Mouse (Mus musculus) left cerebral cortex, adult 2 months (tissue): ENCODE measurements around the gene Dad1. TPM values are rescaled to one million over a fixed set of nuclear protein-coding genes. Genes with fewer than 3 reads are reported as not detected.

Experiments used
- DNase-seq, 2 experiments: peaks; one replicate each; pipeline ENCODE4 v3.0.0; 2021 to 2022; ENCODE audit warnings: low spot score in 2 of 2, mixed read lengths in 1 of 2; ENCODE audit errors: extremely low spot score in 1 of 2
- H3K27ac ChIP-seq: fragments of 200-600 bp; 2 replicates; pipeline ENCODE4 v1.8.1; 2022
- H3K4me3 ChIP-seq: fragments of 200-600 bp; 2 replicates; pipeline ENCODE4 v1.8.1; 2022
- CTCF ChIP-seq: fragments of 200-600 bp; IDR thresholded peaks from 2 replicates; pipeline ENCODE4 v1.8.1; 2022; ENCODE audit warnings: antibody characterized with exemption, mild to moderate bottlenecking, moderate library complexity
- intact Hi-C: fragments of 180-260 bp; cut with DNase I; formaldehyde crosslinking; loops from one replicate; pipeline ENCODE4 v1.15.1; 2025
- total RNA-seq, 2 experiments: library from RNA; stranded (reverse); gene quantifications; 2 replicates each; pipeline ENCODE4 v1.2.3; 2021

The Dad1 gene
- total RNA-seq, 2 experiments from 2014 or later: 106 to 115 TPM

GRCm38 (mm10) chr14:54222289-54222727 lies 31.6 kb downstream of the Dad1 start:
- DNase-seq: no peak
- intact Hi-C loops: no loop called here
- Histone ChIP-seq H3K4me3 (no peak overlapping the region), H3K27ac (no peak overlapping the region)
- TF ChIP-seq CTCF: no peak

- no peak for DNase-seq
- intact Hi-C loops: no loop called here
- Histone ChIP-seq H3K4me3 (no peak overlapping the region), H3K27ac (no peak overlapping the region)
- no peak for TF ChIP-seq CTCF
These were observed 32.3 kb downstream of the Dad1 start for GRCm38 (mm10) chr14:54221641-54222040.

- Histone ChIP-seq H3K4me3 (no peak overlapping the region), H3K27ac (no peak overlapping the region)
- TF ChIP-seq CTCF: no peak
- no peak for DNase-seq
- intact Hi-C loops: no loop called here
These were observed 33.0 kb downstream of the Dad1 start for GRCm38 (mm10) chr14:54220726-54221494.

- DNase-seq: no peak
- intact Hi-C loops: no loop called here
- no peak for TF ChIP-seq CTCF
- H3K27ac ChIP-seq: no peak overlapping the region
- H3K4me3 ChIP-seq: no peak overlapping the region
These were observed 34.1 kb downstream of the Dad1 start for GRCm38 (mm10) chr14:54219849-54220248.

- Histone ChIP-seq H3K4me3 (no peak overlapping the region), H3K27ac (no peak overlapping the region)
- intact Hi-C loops: no loop called here
- TF ChIP-seq CTCF: no peak
- DNase-seq: no peak
These were observed 34.6 kb downstream of the Dad1 start for GRCm38 (mm10) chr14:54219256-54219655.

DNA sequence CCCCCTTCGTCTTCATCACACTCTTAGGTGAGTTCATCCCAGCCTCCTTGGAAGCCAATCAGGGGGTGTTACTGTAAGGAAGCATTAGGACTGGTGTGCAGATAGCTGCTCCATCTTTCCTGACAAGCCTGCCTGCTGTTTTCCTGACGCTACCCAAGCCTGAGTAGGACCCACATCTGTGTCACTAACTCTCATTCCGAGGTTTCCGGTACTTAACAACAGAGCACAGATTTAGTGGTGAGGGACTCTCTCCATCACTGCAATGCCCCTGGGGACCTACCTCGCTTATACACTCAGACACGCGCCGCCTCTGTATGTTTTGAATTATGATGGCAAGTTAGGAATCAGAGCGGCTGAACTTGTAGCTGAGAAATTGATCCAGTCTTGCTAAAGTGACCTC lies 35.2 kb downstream of the Dad1 start:
- no peak overlapping the region for H3K4me3 ChIP-seq
- DNase-seq: no peak
- intact Hi-C loops: no loop called here
- no peak overlapping the region for H3K27ac ChIP-seq
- TF ChIP-seq CTCF: no peak

- TF ChIP-seq CTCF: no peak
- no peak for DNase-seq
- H3K4me3 ChIP-seq: no peak overlapping the region
- intact Hi-C loops: no loop called here
- no peak overlapping the region for H3K27ac ChIP-seq
These were observed 35.7 kb downstream of the Dad1 start for GRCm38 (mm10) chr14:54218233-54218632.

GRCm38 (mm10) chr14:54216126-54216525 lies 37.8 kb downstream of the Dad1 start:
- H3K27ac ChIP-seq: no peak overlapping the region
- DNase-seq: no peak
- no peak for TF ChIP-seq CTCF
- no peak overlapping the region for H3K4me3 ChIP-seq
- intact Hi-C loops: no loop called here

DNA sequence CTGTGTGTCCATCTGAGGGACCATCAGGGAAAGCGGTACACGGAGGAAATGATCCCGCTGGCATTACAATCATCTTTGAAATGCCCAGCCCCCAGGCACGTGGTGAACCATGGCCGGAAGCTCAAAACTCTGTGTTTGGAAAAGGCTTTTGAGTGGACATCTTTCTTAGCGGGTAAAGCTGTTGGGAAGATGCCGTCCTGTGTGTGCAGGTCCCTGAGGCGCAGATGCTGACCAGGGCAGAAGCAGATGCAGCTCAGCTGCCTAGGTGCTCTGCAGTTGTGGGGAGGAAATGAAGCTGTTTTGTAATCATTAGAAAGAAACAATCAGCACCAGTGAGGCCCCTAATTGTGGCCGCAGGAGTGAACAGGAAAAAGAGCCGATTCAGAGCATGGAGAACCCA lies 39.0 kb downstream of the Dad1 start:
- no peak overlapping the region for H3K4me3 ChIP-seq
- no peak for DNase-seq
- intact Hi-C loops: no loop called here
- TF ChIP-seq CTCF: no peak
- no peak overlapping the region for H3K27ac ChIP-seq

- intact Hi-C loops: no loop called here
- DNase-seq: no peak
- H3K4me3 ChIP-seq: no peak overlapping the region
- no peak overlapping the region for H3K27ac ChIP-seq
- no peak; the same call in none of the 2 replicates for TF ChIP-seq CTCF
These were observed 39.4 kb downstream of the Dad1 start for GRCm38 (mm10) chr14:54214477-54214876.

GRCm38 (mm10) chr14:54213734-54214133 lies 40.2 kb downstream of the Dad1 start:
- DNase-seq: no peak
- Histone ChIP-seq H3K4me3 (no peak overlapping the region), H3K27ac (no peak overlapping the region)
- TF ChIP-seq CTCF: no peak
- intact Hi-C loops: no loop called here

- intact Hi-C loops: no loop called here
- no peak for DNase-seq
- TF ChIP-seq CTCF: no peak
- Histone ChIP-seq H3K27ac (no peak overlapping the region), H3K4me3 (no peak overlapping the region)
These were observed 42.1 kb downstream of the Dad1 start for GRCm38 (mm10) chr14:54211755-54212154.

- H3K27ac ChIP-seq: no peak overlapping the region
- no peak for TF ChIP-seq CTCF
- no peak overlapping the region for H3K4me3 ChIP-seq
- DNase-seq: no peak
- intact Hi-C loops: no loop called here
These were observed 42.7 kb downstream of the Dad1 start for GRCm38 (mm10) chr14:54211199-54211598.
